Mouse (Mus musculus): ENCODE measurements at regions not wholly inside any gene's neighbourhood (a gene's known extent, or its start where the extent isn't known, plus 50 kb on each side); places are given as distances from the start of the nearest gene placed in this dataset.

DNA sequence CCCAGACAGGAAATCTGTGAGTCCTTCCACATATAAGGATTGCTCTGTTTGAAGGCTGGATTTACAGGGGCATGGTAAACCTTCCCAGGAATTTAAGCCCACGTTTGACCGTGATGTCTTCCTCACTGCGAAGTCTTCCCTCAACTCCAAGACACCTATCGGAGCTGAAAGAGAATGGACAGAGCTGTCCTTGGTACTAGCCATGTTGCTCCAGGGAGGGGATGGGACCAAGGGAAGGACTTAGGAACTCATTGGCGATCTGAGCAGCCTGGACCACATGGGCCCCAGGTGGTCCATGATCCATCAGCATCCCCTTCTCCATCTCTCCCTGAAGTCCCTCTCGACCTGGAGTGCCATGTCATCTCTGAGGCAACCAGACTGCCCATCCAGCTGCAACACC, 130.1 kb upstream of the Top1 start:
- TF ChIP-seq POLR2A (IDR thresholded peaks at IDR 0.05; ENCODE audit: extremely low read depth, insufficient read depth, low read length): no peak
- no peak for TF ChIP-seq CTCF (IDR thresholded peaks at IDR 0.05; ENCODE audit: extremely low read depth, insufficient read depth, low read length)

Measured in cortical plate, adult 2 months (tissue).